Mouse (Mus musculus): Measurements from ENCODE around the gene Ccnyl1. TPM values are rescaled to one million over a fixed set of nuclear protein-coding genes. Genes with fewer than 3 reads are reported as not detected.

The Ccnyl1 gene
- polyA plus RNA-seq, 1 experiment from 2014 or later, result 3.9 TPM

- no peak for ATAC-seq (ENCODE audit: low FRiP score, low TSS enrichment)
- no peak overlapping the region for H3K9ac ChIP-seq (ENCODE audit: low read length)
- 61% methylated on average over 10 of the region's 10 CpGs for WGBS
Measured at GRCm38 (mm10) chr1:64721034-64721587, 30.9 kb downstream of the Ccnyl1 start.

DNA sequence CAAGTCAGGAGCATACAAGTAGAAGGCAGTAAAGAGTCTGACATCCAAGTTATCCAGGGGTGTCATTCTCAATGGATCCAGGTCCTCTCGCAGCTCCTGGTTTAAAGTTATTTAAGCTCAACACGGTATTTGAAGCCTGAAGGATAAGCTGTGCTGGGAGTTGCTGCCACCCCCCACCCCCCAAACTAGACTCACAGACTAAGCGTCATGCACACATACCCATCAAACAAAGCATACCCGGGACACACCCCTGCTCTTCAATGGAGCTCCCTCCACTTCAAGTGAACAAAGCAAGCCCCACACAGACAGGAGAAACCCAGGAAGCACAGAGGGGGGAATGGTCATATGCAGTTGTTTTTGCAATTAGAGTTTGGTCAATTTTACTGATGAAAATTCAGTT is 39.8 kb downstream of the Ccnyl1 start:
- peaks cover 4% of the 10 kb centered on the region; the same call in 1 of the 2 replicates for H3K36me3 ChIP-seq (ENCODE audit: control insufficient read depth, insufficient read depth, low read length)
- ATAC-seq (ENCODE audit: low FRiP score, low TSS enrichment), result no peak
- no peak overlapping the region for H3K4me2 ChIP-seq (replicated peaks; ENCODE audit: low read depth)
- H3K27ac ChIP-seq (replicated peaks), result no peak overlapping the region
- DNase-seq (ENCODE audit: low spot score), result peak; percentile 12
- TF ChIP-seq EP300 (optimal IDR thresholded peaks at IDR 0.05), result no peak
- no peaks in the 10 kb centered on the region for H3K27me3 ChIP-seq (ENCODE audit: control insufficient read depth, insufficient read depth, low read length)
- no peak overlapping the region for H3K9ac ChIP-seq (ENCODE audit: low read length)
- WGBS, result 64% methylated on average over 4 of the region's 4 CpGs
- no peak overlapping the region for H3K4me3 ChIP-seq (ENCODE audit: low read depth, low read length)
- no peaks in the 10 kb centered on the region for H3K4me1 ChIP-seq (replicated peaks; ENCODE audit: control insufficient read depth, insufficient read depth)
- no peaks in the 10 kb centered on the region for H3K9me3 ChIP-seq (ENCODE audit: control insufficient read depth, low read length)

More at GRCm38 (mm10) chr1:64721034-64721587, 30.9 kb downstream of the Ccnyl1 start:
- Histone ChIP-seq H3K4me2 (replicated peaks; ENCODE audit: low read depth) (no peak overlapping the region), H3K27ac (replicated peaks) (no peak overlapping the region), H3K36me3 (ENCODE audit: control insufficient read depth, insufficient read depth, low read length) (0 out of 2 replicates have a peak, but pooled peaks cover 4% of the 10 kb centered on the region), H3K9me3 (ENCODE audit: control insufficient read depth, low read length) (no peaks in the 10 kb centered on the region), H3K4me3 (ENCODE audit: low read depth, low read length) (no peak overlapping the region), H3K4me1 (replicated peaks; ENCODE audit: control insufficient read depth, insufficient read depth) (no peaks in the 10 kb centered on the region), H3K27me3 (ENCODE audit: control insufficient read depth, insufficient read depth, low read length) (no peaks in the 10 kb centered on the region)
- no peak for DNase-seq (ENCODE audit: low spot score)
- TF ChIP-seq CTCF (IDR thresholded peaks at IDR 0.05; ENCODE audit: low read depth) (no peak), EP300 (optimal IDR thresholded peaks at IDR 0.05) (no peak)

DNA sequence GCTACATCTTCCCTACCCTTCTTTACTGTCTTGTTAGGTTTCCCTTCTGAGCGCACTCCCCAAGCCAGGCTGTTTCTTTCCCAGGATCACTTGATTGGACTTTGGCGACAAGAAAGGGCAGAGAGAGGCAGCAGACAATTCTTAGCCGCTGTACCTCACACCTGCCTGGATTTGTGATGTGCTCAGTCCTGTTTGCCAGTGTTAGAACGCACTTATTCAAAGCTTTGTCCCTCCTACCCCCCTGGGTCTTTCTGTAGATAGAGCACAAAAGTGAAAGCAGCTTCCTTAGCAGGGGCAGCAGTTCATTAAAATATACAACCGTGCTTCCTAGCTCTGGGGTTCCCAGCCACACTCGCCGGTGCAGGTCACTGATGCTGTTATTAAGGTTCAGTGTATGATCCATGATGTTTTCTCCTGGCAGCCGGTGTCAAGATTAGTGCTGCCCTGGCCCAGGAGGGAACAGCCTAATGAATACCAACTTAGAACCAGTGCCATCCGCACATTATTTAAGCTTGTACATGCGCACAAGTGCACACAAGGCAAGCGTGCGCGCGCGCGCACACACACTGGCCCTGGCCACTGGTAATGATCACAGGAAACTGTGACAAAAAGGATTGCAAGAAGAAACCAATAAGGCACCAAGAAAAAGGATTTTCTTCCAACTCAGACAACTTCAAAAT is 41.2 kb downstream of the Ccnyl1 start:
- Histone ChIP-seq H3K4me2 (replicated peaks; ENCODE audit: low read depth) (peak overlapping the region; percentile 95; the same call in 1 of the 2 replicates), H3K27ac (replicated peaks) (no peak overlapping the region), H3K9me3 (ENCODE audit: control insufficient read depth, low read length) (no peaks in the 10 kb centered on the region), H3K9ac (ENCODE audit: low read length) (no peak overlapping the region), H3K36me3 (ENCODE audit: control insufficient read depth, insufficient read depth, low read length) (peaks cover 3% of the 10 kb centered on the region; the same call in 1 of the 2 replicates), H3K4me1 (replicated peaks; ENCODE audit: control insufficient read depth, insufficient read depth) (peaks cover 3% of the 10 kb centered on the region; the same call in 1 of the 2 replicates), H3K4me3 (ENCODE audit: low read depth, low read length) (no peak overlapping the region), H3K27me3 (ENCODE audit: control insufficient read depth, insufficient read depth, low read length) (no peaks in the 10 kb centered on the region)
- ATAC-seq (ENCODE audit: low FRiP score, low TSS enrichment) (no peak), DNase-seq (ENCODE audit: low spot score) (peak; percentile 19)
- 66% methylated on average over 16 of the region's 16 CpGs for WGBS
- TF ChIP-seq EP300 (optimal IDR thresholded peaks at IDR 0.05) (no peak), CTCF (IDR thresholded peaks at IDR 0.05; ENCODE audit: low read depth) (no peak)

- TF ChIP-seq EP300 (optimal IDR thresholded peaks at IDR 0.05), result no peak
- no peak for TF ChIP-seq CTCF (IDR thresholded peaks at IDR 0.05; ENCODE audit: low read depth)
- peaks cover 3% of the 10 kb centered on the region; the same call in 1 of the 2 replicates for H3K4me1 ChIP-seq (replicated peaks; ENCODE audit: control insufficient read depth, insufficient read depth)
- WGBS, result 57% methylated on average over 10 of the region's 10 CpGs
- H3K4me3 ChIP-seq (ENCODE audit: low read depth, low read length), result no peak overlapping the region
- no peak for ATAC-seq (ENCODE audit: low FRiP score, low TSS enrichment)
- peak overlapping the region; percentile 95 for H3K4me2 ChIP-seq (replicated peaks; ENCODE audit: low read depth)
- no peaks in the 10 kb centered on the region for H3K9me3 ChIP-seq (ENCODE audit: control insufficient read depth, low read length)
- H3K27ac ChIP-seq (replicated peaks), result no peak overlapping the region
- peaks cover 2% of the 10 kb centered on the region; the same call in 1 of the 2 replicates for H3K36me3 ChIP-seq (ENCODE audit: control insufficient read depth, insufficient read depth, low read length)
- H3K27me3 ChIP-seq (ENCODE audit: control insufficient read depth, insufficient read depth, low read length), result no peaks in the 10 kb centered on the region
- no peak overlapping the region for H3K9ac ChIP-seq (ENCODE audit: low read length)
- peak; percentile 31 for DNase-seq (ENCODE audit: low spot score)
Measured at GRCm38 (mm10) chr1:64732161-64732560, 41.9 kb downstream of the Ccnyl1 start.

DNA sequence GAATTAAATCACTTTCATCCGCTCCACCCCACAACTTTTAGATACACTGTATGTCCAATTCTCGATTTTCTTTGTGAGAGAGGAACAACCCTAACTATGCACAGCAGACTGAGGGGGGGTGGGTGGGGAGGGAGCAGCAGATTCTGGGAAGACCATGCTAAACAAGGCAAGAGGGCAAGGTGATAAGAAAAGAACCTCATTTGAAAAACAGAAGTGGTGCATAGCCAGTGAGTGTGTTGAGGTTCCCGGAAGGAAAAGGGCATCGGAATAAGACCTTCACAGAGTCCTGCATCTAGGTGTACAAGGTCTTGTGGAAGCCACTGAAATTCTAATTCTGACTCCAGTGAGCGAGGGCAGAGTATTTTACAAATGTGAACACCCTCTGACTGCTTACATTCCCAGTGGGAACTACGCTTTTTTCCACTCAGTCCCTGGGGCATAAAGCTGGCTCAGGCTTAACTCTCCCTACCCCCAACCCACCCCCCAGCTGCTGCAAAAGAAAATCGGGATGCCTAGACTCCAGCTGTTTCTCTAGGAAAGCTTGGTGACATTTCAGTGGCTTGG is 42.5 kb downstream of the Ccnyl1 start:
- WGBS, result 52% methylated on average over 7 of the region's 7 CpGs
- no peak for TF ChIP-seq EP300 (optimal IDR thresholded peaks at IDR 0.05)
- TF ChIP-seq CTCF (IDR thresholded peaks at IDR 0.05; ENCODE audit: low read depth), result no peak
- no peak overlapping the region for H3K9ac ChIP-seq (ENCODE audit: low read length)
- peaks cover 3% of the 10 kb centered on the region; the same call in 1 of the 2 replicates for H3K4me1 ChIP-seq (replicated peaks; ENCODE audit: control insufficient read depth, insufficient read depth)
- 0 out of 2 replicates have a peak overlapping the region, but pooled peaks have one; percentile 24 for H3K27ac ChIP-seq (replicated peaks)
- peak overlapping the region; percentile 10; the same call in 1 of the 2 replicates for H3K4me3 ChIP-seq (ENCODE audit: low read depth, low read length)
- H3K27me3 ChIP-seq (ENCODE audit: control insufficient read depth, insufficient read depth, low read length), result no peaks in the 10 kb centered on the region
- DNase-seq (ENCODE audit: low spot score), result peak; percentile 14
- no peaks in the 10 kb centered on the region for H3K9me3 ChIP-seq (ENCODE audit: control insufficient read depth, low read length)
- H3K36me3 ChIP-seq (ENCODE audit: control insufficient read depth, insufficient read depth, low read length), result peaks cover 2% of the 10 kb centered on the region; the same call in 1 of the 2 replicates
- peak overlapping the region; percentile 95 for H3K4me2 ChIP-seq (replicated peaks; ENCODE audit: low read depth)
- ATAC-seq (ENCODE audit: low FRiP score, low TSS enrichment), result no peak

Measured in stomach, postnatal 0 days (tissue).